Mouse (Mus musculus) heart, embryonic 14.5 days (tissue): Measurements from ENCODE around the gene Pcgf3. TPM values are rescaled to one million over a fixed set of nuclear protein-coding genes. Genes with fewer than 3 reads are reported as not detected.
"Not testable (repeated sequence)": the region's sequence is repeated elsewhere in the genome, so short reads cannot be mapped to it uniquely, and the experiment has no call there.

Experiments
- ATAC-seq: fragments of 200-750 bp; cut with Nextera tagmentation; 2 replicates; pipeline ENCODE4 v1.8.0; 2017; ENCODE audit warnings: low read depth, moderate TSS enrichment; ENCODE audit not compliant: insufficient number of reproducible peaks, insufficient read depth, low FRiP score
- H3K27ac ChIP-seq, 2 experiments: fragments of 200-500 bp in 1 of 2; fragments of 300-500 bp in 1 of 2; sonication (generic) in 1 of 2; replicated peaks in 1 of 2; 2 replicates each; pipeline ENCODE4 v1.5.1; 2012 to 2014; ENCODE audit warnings: low read depth in 2 of 2, low read length in 2 of 2, control low read depth in 1 of 2, mild to moderate bottlenecking in 1 of 2, mixed read lengths in 1 of 2; ENCODE audit not compliant: control insufficient read depth in 1 of 2, insufficient read depth in 1 of 2
- H3K27me3 ChIP-seq: fragments of 300-500 bp; sonication (generic); 2 replicates; pipeline ENCODE4 v1.6.1; 2014; ENCODE audit warnings: mild to moderate bottlenecking, low read length, control low read depth; ENCODE audit not compliant: control insufficient read depth, insufficient read depth
- H3K36me3 ChIP-seq: fragments of 300-500 bp; sonication (generic); 2 replicates; pipeline ENCODE4 v1.6.1; 2014; ENCODE audit warnings: mild to moderate bottlenecking, control low read depth, low read length, mixed read lengths; ENCODE audit not compliant: control insufficient read depth, insufficient read depth
- H3K4me1 ChIP-seq, 2 experiments: fragments of 200-500 bp in 1 of 2; fragments of 300-500 bp in 1 of 2; sonication (generic) in 1 of 2; 2 replicates each; pipeline ENCODE4 v1.6.1; 2012 to 2014; ENCODE audit warnings: low read length in 2 of 2, control low read depth in 1 of 2, mixed read lengths in 1 of 2; ENCODE audit not compliant: control insufficient read depth in 2 of 2, insufficient read depth in 2 of 2
- H3K4me2 ChIP-seq: fragments of 300-500 bp; sonication (generic); 2 replicates; pipeline ENCODE4 v1.6.1; 2014; ENCODE audit warnings: mild to moderate bottlenecking, low read length
- H3K4me3 ChIP-seq, 2 experiments: fragments of 200-500 bp in 1 of 2; fragments of 300-500 bp in 1 of 2; sonication (generic) in 1 of 2; 2 replicates each; pipeline ENCODE4 v1.5.1; 2012 to 2014; ENCODE audit warnings: low read length in 2 of 2, mild to moderate bottlenecking in 2 of 2, control low read depth in 1 of 2, low read depth in 1 of 2, moderate library complexity in 1 of 2; ENCODE audit not compliant: control insufficient read depth in 1 of 2, insufficient read depth in 1 of 2
- H3K9ac ChIP-seq: fragments of 300-500 bp; sonication (generic); 2 replicates; pipeline ENCODE4 v1.6.1; 2014; ENCODE audit warnings: mild to moderate bottlenecking, low read length
- H3K9me3 ChIP-seq: fragments of 300-500 bp; sonication (generic); 2 replicates; pipeline ENCODE4 v1.6.1; 2016; ENCODE audit warnings: low read length, control low read depth; ENCODE audit not compliant: control insufficient read depth
- WGBS: fragments of 180-500 bp; shearing (Covaris S2); extraction: QIAGEN DNeasy Blood & Tissue Kit; methylation state at CpG from one replicate; pipeline ENCODE4 v1.1.7; 2014; 5-methylcytosine and 5-hydroxymethylcytosine counted together
- polyA plus RNA-seq: library from polyadenylated mRNA; unstranded; fragments of >200 nt; fragmentation: Nextera tagmentation; extraction: Ambion mirVana; gene quantifications from 2 replicates; pipeline ENCODE4 v1.2.1, GENCODE M21; 2014

Pcgf3 gene
- polyA plus RNA-seq, 1 experiment from 2014 or later: 26.8 TPM

- H3K36me3 ChIP-seq: peaks cover 72% of the 10 kb centered on the region
- no peak overlapping the region for H3K4me3 ChIP-seq
- no peak overlapping the region for H3K27ac ChIP-seq
- H3K27me3 ChIP-seq: no peaks in the 10 kb centered on the region
- peaks cover 0 to 4% of the 10 kb centered on the region in 2 experiments; a peak in 1 of 4 replicates for H3K4me1 ChIP-seq
- no peaks in the 10 kb centered on the region for H3K9me3 ChIP-seq
- no peak overlapping the region for H3K9ac ChIP-seq
- 87% methylated on average over 4 of the region's 4 CpGs for WGBS
- no peak for ATAC-seq
- no peak overlapping the region for H3K4me2 ChIP-seq
Observed at GRCm38 (mm10) chr5:108473737-108474136, 12.7 kb downstream of the Pcgf3 start.

GRCm38 (mm10) chr5:108475977-108476376, 14.9 kb downstream of the Pcgf3 start:
- Histone ChIP-seq H3K4me2 (no peak overlapping the region), H3K27ac (no peak overlapping the region), H3K9ac (no peak overlapping the region), H3K4me1 (no peaks in the 10 kb centered on the region), H3K9me3 (no peaks in the 10 kb centered on the region), H3K4me3 (no peak overlapping the region), H3K27me3 (no peaks in the 10 kb centered on the region), H3K36me3 (peaks cover 78% of the 10 kb centered on the region)
- WGBS: 93% methylated on average over 3 of the region's 3 CpGs
- no peak for ATAC-seq

GRCm38 (mm10) chr5:108483006-108483405, 22.0 kb downstream of the Pcgf3 start:
- Histone ChIP-seq H3K9ac (no peak overlapping the region), H3K9me3 (no peaks in the 10 kb centered on the region), H3K27me3 (no peaks in the 10 kb centered on the region), H3K27ac (no peak overlapping the region), H3K4me3 (no peak overlapping the region), H3K4me1 (no peaks in the 10 kb centered on the region), H3K4me2 (no peak overlapping the region), H3K36me3 (peaks cover 72% of the 10 kb centered on the region)
- ATAC-seq: no peak
- 91% methylated on average over 6 of the region's 6 CpGs for WGBS

- Histone ChIP-seq H3K9ac (no peak overlapping the region), H3K4me2 (no peak overlapping the region), H3K27ac (no peak overlapping the region), H3K27me3 (no peaks in the 10 kb centered on the region), H3K9me3 (no peaks in the 10 kb centered on the region), H3K36me3 (peaks cover 80% of the 10 kb centered on the region), H3K4me3 (no peak overlapping the region), H3K4me1 (no peaks in the 10 kb centered on the region)
- no peak for ATAC-seq
- 95% methylated on average over 2 of the region's 2 CpGs for WGBS
Observed at GRCm38 (mm10) chr5:108485239-108485638, 24.2 kb downstream of the Pcgf3 start.

GRCm38 (mm10) chr5:108486148-108486547, 25.1 kb downstream of the Pcgf3 start:
- H3K9me3 ChIP-seq, H3K4me2 ChIP-seq, H3K27ac ChIP-seq, H3K4me3 ChIP-seq, H3K9ac ChIP-seq, H3K4me1 ChIP-seq, ATAC-seq, H3K27me3 ChIP-seq: not testable (repeated sequence)
- peaks cover 89% of the 10 kb centered on the region for H3K36me3 ChIP-seq
- 100% methylated on average over 3 of the region's 5 CpGs for WGBS

GRCm38 (mm10) chr5:108501573-108501972, 40.5 kb downstream of the Pcgf3 start:
- no peaks in the 10 kb centered on the region for H3K9me3 ChIP-seq
- no peaks in the 10 kb centered on the region for H3K27me3 ChIP-seq
- no peak for ATAC-seq
- H3K4me2 ChIP-seq: no peak overlapping the region
- no peak overlapping the region for H3K4me3 ChIP-seq
- peaks cover 94% of the 10 kb centered on the region for H3K36me3 ChIP-seq
- 79% methylated on average over 1 of the region's 1 CpGs for WGBS
- no peak overlapping the region for H3K27ac ChIP-seq
- no peak overlapping the region for H3K9ac ChIP-seq
- no peaks in the 10 kb centered on the region for H3K4me1 ChIP-seq

- no peak for ATAC-seq
- Histone ChIP-seq H3K4me1 (no peaks in the 10 kb centered on the region), H3K27me3 (no peaks in the 10 kb centered on the region), H3K9me3 (no peaks in the 10 kb centered on the region), H3K9ac (no peak overlapping the region), H3K4me3 (no peak overlapping the region), H3K27ac (no peak overlapping the region), H3K36me3 (peaks cover 89% of the 10 kb centered on the region), H3K4me2 (no peak overlapping the region)
- 89% methylated on average over 18 of the region's 18 CpGs for WGBS
Observed at GRCm38 (mm10) chr5:108502286-108502685, 41.3 kb downstream of the Pcgf3 start.

- H3K36me3 ChIP-seq: no peaks in the 10 kb centered on the region
- no peaks in the 10 kb centered on the region for H3K27me3 ChIP-seq
- H3K9ac ChIP-seq: no peak overlapping the region
- H3K27ac ChIP-seq: no peak overlapping the region
- 59% methylated on average over 6 of the region's 6 CpGs for WGBS
- no peaks in the 10 kb centered on the region for H3K4me1 ChIP-seq
- no peak overlapping the region for H3K4me3 ChIP-seq
- H3K9me3 ChIP-seq: no peaks in the 10 kb centered on the region
- ATAC-seq: no peak
- H3K4me2 ChIP-seq: no peak overlapping the region
Observed at GRCm38 (mm10) chr5:108515581-108516361, 54.7 kb downstream of the Pcgf3 start.
